Mouse (Mus musculus): ENCODE data around the gene Kif1b. TPM values are rescaled to one million over a fixed set of nuclear protein-coding genes. Genes with fewer than 3 reads are reported as not detected.
"Not testable (repeated sequence)": the region's sequence is repeated elsewhere in the genome, so short reads cannot be mapped to it uniquely, and the experiment has no call there.

Gene Kif1b
- total RNA-seq, 2 experiments from 2014 or later: 4.6 to 8.0 TPM

DNA sequence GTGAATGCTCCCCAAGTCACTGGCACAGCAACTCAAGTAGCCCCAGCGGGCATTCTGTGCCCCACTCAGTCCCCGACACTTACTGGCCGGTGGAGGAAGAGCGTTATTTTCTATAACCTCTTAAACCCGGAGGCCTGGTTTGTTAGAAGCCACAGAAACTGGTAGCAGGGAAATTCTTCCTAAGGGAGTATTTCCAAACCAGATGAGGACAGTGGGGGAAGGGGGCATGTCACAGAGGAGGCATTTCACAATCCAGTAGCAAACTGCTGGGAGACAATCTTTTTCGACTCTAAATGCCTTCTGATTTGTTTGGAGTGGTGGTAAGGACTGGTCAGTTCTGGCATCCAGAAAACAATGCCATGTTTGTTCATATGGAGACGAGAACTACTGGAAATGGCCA lies 128.3 kb downstream of the Kif1b start:
- ATAC-seq (replicated peaks; ENCODE audit: low FRiP score, poor library complexity, severe bottlenecking): no peak

DNA sequence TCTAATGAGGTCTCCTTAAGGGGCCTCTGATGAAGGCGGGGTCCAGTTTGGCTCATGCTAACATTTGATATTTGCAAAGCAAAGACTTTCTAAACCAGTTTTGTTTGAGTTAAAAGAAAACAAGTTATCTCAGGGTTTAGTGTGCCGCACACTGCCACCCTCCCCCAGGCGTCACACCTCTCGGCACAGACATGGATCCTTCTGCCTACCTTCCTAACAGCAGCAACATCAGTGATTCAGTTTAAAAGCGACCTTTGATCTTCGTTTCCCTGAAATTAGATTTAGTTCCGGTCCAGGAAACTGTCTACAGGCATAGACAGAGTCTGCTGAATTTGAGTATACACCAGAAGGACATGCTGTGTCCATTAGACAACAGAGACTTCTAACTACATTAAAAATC lies 129.2 kb downstream of the Kif1b start:
- no peak for ATAC-seq (replicated peaks; ENCODE audit: low FRiP score, poor library complexity, severe bottlenecking)

DNA sequence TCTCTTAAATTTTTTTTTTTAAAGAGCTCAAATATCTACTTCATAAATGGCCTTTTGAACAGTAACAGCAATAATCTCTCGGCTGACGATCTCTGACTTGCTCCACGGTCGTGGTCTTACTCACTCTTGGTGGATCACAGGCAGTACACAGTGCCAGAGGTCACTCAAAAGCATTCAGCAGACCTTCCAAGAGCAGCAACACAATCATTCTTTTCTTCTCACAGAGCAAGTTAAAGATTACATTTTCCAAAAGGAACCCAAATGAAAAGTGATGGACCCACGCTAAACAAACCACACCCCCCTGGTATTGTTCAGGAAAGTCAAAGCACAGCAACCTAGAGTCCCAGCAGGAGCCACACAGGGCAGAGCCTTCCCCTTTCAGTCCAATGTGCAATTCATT lies 130.4 kb downstream of the Kif1b start:
- ATAC-seq (replicated peaks; ENCODE audit: low FRiP score, poor library complexity, severe bottlenecking): no peak

DNA sequence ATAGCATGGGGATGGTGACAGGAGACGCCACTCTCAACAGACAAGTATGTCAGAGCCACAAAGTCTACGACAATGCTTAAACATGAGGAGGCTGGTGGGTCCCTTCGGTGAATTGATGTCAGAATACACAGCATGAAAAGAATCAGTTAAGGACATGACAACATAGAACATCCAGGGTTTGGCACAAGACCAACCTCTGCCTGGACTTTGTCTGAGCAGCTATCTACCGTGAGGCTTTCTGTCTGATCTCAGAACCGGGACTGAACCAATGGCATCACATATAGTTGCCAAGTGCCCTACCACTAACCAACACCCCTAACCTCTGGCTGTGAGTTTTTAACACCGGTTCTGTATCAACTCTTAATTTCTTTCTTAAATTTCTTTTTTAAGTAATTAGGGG lies 130.8 kb downstream of the Kif1b start:
- no peak for ATAC-seq (replicated peaks; ENCODE audit: low FRiP score, poor library complexity, severe bottlenecking)

DNA sequence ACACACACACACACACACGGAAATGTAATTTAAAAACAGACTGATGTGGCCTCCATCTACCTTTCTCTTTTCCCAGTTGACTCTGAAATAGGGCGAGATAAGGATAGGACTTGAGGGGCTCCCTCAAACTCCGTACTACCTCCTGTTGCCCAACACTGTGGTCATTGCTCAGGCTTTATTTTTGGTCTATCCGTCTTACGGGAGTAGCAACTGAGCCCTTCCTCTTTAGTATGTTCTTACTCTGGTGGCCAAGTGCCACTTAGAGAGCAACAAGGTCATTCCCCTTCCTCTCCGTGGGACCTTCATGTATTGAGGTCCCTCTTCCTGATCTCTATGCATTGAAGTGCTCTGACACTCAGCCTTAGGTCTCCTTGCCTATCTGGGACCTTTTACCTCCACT lies 133.8 kb downstream of the Kif1b start:
- no peak for ATAC-seq (replicated peaks; ENCODE audit: low FRiP score, poor library complexity, severe bottlenecking)

DNA sequence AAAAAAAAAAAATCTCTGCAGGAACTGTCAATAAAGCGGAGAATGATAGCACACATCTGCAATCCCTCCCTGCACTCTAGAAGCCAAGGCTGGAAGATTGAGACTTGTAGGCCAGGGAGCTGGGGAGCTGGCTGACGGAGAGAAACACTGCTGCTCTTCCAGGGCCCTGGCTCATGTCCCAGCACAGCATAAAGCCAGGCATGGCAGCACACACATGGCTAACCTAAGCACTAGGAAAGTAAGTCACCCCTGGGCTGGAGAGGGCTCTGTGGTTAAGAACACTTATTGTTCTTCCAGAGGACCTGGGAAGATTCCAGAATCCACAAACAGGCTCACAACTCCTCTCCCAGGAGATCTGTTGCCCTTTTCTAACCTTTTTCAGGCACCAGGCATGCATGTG lies 134.8 kb downstream of the Kif1b start:
- no peak for ATAC-seq (replicated peaks; ENCODE audit: low FRiP score, poor library complexity, severe bottlenecking)

DNA sequence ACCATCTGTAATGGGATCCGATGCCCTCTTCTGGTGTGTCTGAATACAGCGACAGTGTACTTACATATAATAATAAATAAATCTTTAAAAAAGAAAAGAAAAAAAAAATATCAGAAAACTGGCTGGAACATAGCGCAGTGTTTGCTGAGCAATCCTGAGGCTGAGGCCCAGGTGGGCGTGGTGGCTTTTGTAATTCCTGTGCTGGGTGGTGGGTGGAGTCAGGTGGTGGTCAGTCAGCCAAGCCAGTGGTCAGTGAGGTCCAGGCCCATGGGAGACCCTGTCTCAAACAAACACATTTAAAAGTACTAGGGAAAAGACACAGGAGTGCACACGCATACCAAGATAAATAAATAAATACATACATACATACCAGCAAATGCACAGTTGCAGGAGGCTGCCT lies 135.4 kb downstream of the Kif1b start:
- ATAC-seq (replicated peaks; ENCODE audit: low FRiP score, poor library complexity, severe bottlenecking): no peak

DNA sequence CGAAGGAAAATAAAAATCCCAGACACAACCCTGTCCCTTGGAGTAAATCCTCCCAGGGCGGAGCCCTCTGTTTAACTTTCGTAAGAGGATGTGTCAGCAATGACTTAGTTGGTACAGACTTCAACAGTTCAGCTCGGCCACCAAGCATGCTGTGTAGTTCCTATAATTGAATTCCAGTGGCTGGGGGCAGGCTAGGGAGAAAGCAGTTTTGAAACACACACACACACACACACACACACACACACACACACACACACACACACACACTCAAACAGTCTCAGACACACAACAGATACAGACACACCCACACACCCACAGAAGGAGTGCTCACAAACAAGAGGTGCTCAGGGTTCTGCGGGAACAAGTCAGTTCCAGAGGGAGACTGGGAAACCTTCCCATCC lies 135.9 kb downstream of the Kif1b start:
- ATAC-seq (replicated peaks; ENCODE audit: low FRiP score, poor library complexity, severe bottlenecking): no peak

DNA sequence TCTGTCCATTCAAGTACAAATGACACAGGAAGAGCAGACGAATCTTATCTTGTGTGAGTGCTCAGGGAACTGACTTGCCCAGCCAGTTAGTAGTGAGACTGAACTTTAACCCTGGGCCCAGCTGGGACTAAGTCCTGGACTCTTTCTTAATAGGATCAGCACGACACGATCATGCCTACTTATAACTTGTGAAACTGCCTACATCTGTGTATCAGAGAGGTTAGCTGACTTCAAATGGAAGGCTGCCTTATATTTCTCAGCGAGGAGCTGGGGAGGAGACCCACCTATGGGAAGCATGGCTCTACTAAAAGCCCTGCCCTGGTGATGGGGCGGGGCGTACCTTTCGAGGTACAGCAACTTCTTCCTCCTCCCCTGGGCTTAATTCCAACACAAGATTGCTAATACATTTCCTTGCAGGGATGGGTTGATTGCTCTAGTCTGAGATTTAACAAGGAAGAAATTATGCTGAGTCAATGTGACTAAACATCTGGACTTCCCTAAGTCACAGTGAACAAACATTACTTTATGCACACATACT lies 137.0 kb downstream of the Kif1b start:
- ATAC-seq (replicated peaks; ENCODE audit: low FRiP score, poor library complexity, severe bottlenecking): no peak

DNA sequence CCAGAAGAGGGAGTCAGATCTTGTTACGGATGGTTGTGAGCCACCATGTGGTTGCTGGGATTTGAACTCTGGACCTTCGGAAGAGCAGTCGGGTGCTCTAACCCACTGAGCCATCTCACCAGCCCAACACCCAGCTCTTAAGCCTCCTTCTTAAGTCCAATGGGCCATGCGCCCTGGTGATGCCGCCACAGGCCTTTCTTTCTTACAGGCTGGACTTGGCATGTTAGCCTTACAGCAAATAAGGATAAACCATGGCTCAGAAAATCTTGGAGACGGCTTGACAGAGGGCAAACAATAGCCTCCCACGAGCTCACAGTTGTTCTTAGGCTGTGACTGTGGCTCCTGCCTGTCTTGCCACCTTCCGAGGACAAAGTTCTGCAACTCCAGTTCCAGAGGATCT lies 137.6 kb downstream of the Kif1b start:
- ATAC-seq (replicated peaks; ENCODE audit: low FRiP score, poor library complexity, severe bottlenecking): not testable (repeated sequence)

DNA sequence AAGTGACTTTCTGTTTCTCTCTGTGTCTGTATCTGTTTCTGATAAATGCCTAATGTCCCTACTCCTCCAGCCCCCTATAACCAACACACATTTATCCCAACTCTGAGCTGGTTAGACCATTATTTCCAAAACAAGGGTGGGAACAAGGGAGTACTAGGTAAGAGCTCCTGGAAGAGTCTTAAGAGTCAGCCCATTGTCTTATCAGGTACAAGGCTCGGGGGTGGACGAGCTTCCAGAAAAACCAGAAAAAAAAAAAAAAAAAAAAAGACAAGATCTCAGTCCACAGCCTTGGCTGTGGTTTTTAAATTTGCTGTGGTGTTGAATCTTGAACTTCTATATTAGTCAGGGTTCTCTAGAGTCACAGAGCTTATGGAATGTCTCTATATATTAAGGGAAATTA lies 139.5 kb downstream of the Kif1b start:
- no peak for ATAC-seq (replicated peaks; ENCODE audit: low FRiP score, poor library complexity, severe bottlenecking)

DNA sequence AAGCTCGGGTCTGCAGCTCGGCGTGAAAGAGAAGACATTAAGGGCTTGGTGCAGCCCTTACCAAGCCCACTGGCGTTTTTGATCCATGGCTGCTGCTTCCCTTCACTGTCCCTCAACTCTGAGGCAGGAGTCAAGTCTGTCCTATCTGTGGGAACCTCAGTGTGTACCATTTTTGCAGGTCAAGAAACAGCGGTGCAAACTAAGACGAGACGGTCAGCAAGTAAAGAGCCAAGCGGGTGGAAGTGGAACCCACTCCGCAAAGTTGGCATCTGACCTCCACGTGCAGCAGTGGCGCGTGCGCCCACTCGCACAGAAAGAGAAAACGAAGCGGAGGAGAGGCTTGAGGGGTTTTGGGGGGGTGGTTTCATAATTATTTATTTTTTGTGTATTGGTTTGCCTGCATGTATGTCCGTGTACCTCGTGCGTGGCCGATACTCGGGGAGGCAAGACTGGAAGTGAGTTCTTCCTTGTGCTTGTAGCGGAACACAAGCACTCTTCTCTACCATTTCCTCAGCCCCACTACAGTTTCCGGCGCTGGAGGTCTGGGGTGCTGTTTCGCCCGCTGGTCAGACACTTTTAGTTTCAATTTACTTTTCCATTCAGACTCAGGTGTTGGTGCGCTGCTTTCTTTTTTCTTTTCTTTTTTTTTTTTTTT lies 140.4 kb downstream of the Kif1b start:
- peak; percentile 48 for ATAC-seq (replicated peaks; ENCODE audit: low FRiP score, poor library complexity, severe bottlenecking)

DNA sequence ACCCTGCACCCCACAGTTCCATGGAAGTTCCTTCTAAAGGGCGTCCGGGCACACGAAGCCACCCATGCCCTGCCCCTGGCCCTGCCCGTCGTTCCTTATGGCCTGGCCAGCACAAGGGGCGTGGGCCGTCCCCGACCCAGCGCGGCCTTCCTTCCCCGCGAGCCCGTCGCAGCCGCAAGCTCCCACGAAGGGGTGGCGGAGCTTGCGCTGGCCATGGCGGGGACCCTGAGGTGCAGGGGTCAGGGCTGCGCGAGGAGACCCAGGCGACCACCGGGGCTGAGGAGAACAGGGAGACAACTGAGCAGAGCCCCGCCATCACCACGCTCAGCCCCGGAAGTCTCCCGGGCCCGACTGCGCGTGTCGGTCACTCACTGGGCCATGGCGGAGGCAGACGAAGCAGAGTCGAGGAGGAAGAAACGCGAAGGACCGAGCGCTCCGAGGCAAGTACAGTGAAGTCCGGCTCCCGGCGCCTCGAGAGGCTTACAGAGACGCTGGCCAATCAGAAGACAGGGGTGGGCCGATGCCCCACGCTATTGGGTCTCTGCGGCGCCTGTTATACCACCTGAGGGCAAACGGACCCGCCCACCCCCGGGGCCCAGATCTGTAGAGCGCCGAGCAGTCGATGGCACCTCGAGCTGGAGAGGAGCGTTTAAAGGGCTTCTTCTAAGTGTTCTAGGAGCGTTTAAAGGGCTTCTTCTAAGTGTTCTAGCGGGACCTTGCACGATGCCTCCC lies 141.1 kb downstream of the Kif1b start, which contains the start of gene Pgd:
Gene Pgd, minus strand, starts transcription at position 557 of the 732 bp plus-strand sequence.
- peak; percentile 98 for ATAC-seq (replicated peaks; ENCODE audit: low FRiP score, poor library complexity, severe bottlenecking)

DNA sequence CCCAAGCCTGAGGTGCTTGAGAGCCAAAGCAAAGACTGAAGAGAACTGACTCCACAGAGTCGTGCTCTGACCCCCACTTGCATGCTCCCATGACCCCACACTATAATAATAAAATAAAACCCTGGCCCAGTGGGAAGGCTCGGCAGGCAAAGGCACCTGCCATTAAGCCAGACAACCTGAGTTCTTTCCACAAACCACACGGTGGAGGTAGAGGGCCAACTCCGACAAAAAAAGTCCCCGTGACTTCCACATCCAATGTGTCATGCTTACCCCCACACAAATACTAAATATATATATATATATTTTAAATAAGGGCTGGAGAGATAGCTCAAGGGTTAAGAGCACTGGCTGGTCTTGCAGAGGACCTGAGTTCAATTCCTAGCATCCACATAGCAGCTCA lies 143.3 kb downstream of the Kif1b start:
- ATAC-seq (replicated peaks; ENCODE audit: low FRiP score, poor library complexity, severe bottlenecking): no peak

DNA sequence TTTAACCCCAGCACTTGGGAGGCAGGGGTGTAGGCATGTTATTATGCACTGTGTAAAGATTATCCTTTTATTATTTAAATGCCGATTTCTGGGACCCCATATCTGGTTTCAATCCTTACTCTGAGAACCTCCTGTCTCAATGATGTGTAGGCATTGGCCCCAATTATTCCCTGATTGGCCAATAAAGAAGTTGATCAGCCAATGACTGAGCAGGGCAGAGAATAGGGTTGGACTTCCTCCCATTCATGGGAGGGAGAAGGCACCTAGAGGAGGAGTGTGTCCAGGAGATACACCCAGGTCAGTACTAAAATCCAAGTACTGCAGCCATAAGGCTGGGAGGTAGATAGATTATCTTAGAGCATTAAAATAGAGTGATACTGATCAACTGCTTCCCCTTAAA lies 144.3 kb downstream of the Kif1b start:
- ATAC-seq (replicated peaks; ENCODE audit: low FRiP score, poor library complexity, severe bottlenecking): no peak

DNA sequence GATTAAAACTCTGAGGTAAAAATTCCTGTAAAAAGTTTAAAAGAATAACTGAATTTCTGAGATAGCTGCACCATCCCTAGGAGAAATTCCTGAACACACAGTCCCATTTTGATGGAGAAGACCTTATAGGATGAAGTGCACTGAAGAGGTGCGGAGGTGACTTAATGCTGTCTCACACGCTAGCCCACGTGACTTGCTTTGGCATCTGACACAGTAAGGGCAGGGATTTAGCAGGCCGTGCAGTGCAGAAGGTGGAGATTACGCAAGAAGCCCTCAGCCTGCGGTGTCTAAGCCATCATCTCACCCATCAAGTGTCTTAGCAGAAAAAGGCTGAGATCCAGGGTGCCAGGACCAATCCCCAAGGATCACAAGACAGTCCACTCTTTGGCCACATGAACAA lies 146.3 kb downstream of the Kif1b start:
- ATAC-seq (replicated peaks; ENCODE audit: low FRiP score, poor library complexity, severe bottlenecking): no peak

DNA sequence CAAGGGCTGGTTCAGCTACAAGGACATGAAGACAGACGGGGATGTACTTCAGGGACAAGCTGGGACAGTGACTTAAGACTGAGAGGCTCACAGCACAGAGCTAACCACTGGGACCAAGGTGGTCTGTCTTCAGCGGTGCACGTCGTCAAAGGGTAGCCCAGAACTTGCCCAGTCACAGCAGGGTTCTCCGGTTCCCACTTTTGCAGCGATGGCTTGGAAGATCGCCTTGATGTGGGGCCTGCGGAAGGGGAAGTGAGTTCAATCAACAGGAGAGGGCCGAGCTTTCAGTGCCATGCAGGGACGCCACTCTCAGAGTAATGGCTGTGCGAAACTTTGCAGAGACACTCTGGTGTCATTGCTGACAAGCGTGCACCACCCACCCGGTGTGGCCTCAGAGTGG lies 147.6 kb downstream of the Kif1b start:
- no peak for ATAC-seq (replicated peaks; ENCODE audit: low FRiP score, poor library complexity, severe bottlenecking)

DNA sequence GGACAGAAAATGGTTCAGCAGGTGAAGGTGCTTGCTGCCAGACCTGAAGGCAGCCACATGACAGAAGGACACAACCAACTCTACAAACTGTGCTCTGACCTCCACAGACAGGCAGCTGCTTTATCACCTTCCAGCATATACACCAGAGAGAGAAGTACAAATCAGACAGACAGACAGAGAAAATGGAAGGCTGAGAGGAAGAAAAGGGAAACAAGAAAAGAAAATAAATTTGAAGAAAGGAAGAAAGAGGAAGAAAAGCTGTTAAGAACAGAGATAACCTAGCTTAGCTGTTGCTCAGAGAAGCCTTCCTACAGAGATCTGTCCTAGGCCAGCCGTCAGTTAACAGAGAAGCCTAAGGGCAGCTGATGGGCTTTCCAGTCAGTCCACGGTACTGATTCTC lies 148.3 kb downstream of the Kif1b start:
- ATAC-seq (replicated peaks; ENCODE audit: low FRiP score, poor library complexity, severe bottlenecking): no peak

DNA sequence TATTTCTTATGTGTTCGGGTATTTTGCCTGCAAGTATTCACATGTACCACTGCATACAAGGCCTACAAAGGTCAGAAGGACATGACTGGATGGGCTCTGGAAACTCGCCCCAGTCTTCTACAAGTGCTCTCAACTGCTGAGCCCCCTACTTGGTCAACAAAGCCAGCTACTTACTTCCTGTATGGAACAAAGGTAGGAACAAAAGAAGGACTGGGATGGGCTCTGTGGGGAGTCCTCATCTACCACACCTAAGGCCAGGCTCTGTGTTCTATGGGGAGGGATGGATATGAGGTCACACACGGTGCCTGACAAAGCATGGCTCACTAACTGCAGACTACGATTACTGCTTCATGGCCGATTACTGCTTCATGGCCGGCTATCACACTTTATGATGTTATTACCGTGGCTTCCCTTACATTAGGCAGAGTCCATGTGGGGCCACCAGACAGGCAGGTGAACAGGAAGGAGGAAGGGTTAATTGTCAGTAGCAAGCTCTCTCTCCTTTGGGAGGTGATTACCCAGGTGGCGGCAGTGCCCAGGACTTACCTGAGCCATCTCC lies 150.0 kb downstream of the Kif1b start:
- ATAC-seq (replicated peaks; ENCODE audit: low FRiP score, poor library complexity, severe bottlenecking): no peak

DNA sequence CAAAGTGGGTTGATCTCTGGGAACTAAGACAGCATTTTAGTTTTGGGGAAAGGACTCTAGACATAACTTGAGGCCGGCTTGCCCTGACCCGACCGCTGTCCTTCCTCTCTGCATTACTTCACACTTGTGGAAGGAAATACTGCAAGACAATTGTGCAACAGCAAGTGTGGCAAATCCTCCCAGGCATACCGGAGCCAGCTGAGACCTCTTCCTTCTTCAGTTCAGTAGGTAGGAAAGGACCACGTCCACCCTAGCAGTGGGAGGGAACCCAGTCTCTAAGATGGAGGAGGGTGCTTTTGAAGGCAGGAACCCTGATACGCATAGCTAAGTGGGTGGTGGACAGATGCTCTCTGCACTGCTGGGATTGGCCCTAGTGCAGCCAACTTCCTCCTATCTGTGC lies 151.8 kb downstream of the Kif1b start:
- ATAC-seq (replicated peaks; ENCODE audit: low FRiP score, poor library complexity, severe bottlenecking): no peak

DNA sequence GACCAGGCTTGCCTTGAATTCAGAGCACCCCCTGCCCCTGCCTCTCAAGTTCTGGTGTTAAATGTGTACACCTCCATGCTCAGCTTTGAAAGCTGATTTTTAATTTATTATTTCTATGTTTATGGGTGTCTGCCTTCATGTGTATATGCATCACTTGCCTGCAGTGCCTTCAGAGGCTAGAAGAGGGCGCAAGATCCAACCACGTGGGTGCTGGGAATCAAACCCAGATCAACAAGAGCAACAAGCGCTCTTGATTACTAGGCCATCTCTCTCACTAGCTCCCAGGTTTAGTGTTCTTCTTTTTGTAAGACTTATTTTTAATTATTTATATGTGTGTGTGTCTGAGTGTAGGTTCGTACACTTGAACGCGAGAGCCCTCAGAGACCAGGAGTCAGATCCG lies 152.6 kb downstream of the Kif1b start:
- ATAC-seq (replicated peaks; ENCODE audit: low FRiP score, poor library complexity, severe bottlenecking): no peak

All from erythroid progenitor cell, adult 5-6 weeks (primary cell).